ENCODE assay signal across 8 mouse cellular contexts in the genomic region with DNA sequence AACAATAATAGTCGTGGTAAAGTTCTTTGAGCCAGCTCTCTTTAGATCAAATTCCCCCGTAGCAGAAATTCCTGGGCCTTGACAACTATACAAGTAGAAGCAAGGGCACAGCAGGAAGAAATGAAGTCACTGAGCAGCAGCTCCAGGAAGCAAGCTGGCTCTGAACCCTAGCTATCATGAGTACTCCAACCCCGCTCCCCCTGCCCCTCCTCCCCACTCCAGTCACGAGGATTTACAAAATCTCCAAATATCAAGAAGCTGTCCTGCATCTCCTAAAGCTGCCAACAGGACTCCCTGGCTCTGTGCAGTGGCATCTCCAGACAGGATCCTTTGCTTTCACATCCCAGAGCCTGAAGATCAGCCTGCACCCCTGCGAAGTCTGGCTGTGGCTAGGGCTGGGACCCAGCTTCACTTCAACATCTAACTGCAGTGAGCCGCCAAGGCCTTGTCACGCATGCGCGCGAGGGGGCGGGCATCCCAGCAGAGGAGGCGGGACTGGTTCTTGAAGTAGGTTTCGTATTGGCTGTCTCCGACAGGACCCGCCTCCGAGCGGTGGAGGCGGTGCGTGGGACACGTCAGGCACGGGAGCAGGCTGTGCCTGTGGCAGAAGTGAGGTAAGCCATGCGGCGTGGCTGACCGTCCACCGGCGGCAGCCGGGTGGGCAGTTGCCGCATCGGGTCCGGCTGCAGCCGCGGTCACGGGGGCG. TPM values are rescaled to one million over a fixed set of nuclear protein-coding genes. Genes with fewer than 3 reads are reported as not detected.
DNase-seq lines count a peak whose midpoint lies in the region; ATAC-seq lines count a peak whose summit lies in the region.

A gene (plus strand): TSS at position 568 of the 706 bp plus-strand sequence.

- DNase-seq in adipocyte (ENCODE audit: low spot score) = peak; percentile 96
- peak; percentile 99 for DNase-seq in embryo, embryonic 10 days (ENCODE audit: low spot score)
- peak; percentile 97 for DNase-seq in gastrocnemius, postnatal 10 days
- peak; percentile 99 for DNase-seq in induced T-regulatory cell, adult 2 months (ENCODE audit: low read depth)
- peak; percentile 96 to 98 for DNase-seq in left cerebral cortex, adult 9 months (ENCODE audit: low spot score in 2 of 2)
- peak; percentile 97 for DNase-seq in right cerebral cortex, postnatal 14 days
- DNase-seq in urinary bladder, postnatal 36 days (ENCODE audit: low spot score in 2 of 2) = peak; percentile 97 to 98

- ATAC-seq in megakaryocyte progenitor cell, adult 5-6 weeks (replicated peaks; ENCODE audit: poor library complexity) = peak; percentile 96

RNA-seq across cellular contexts. Expression of the gene that starts here (rescaled TPM):
- total RNA-seq in gastrocnemius, postnatal 10 days (2021) = 10 to 100 TPM; 15.0 to 24.6 TPM
- total RNA-seq in megakaryocyte progenitor cell, adult 5-6 weeks (2015) = 17.2 and 21.3 TPM in 2 replicates
- 11.1 and 18.1 TPM in 2 replicates for total RNA-seq in megakaryocyte progenitor cell, adult 5-6 weeks (2017)

Comparison
In these comparisons a context has a peak if more than half of its experiments do, and no peak if none do; other contexts are left out.
1. Peak in every context shown above with its lines: DNase-seq and ATAC-seq.